Mouse (Mus musculus) spleen, postnatal 4 days (tissue): Measurements from ENCODE around the gene Odf2.
"Not testable (repeated sequence)": the region's sequence is repeated elsewhere in the genome, so short reads cannot be mapped to it uniquely, and the experiment has no call there.

Experiments used
- DNase-seq, 2 experiments: peaks; one replicate each; pipeline ENCODE4 v3.0.0; 2022; ENCODE audit warnings: low spot score in 2 of 2

The Odf2 gene

DNA sequence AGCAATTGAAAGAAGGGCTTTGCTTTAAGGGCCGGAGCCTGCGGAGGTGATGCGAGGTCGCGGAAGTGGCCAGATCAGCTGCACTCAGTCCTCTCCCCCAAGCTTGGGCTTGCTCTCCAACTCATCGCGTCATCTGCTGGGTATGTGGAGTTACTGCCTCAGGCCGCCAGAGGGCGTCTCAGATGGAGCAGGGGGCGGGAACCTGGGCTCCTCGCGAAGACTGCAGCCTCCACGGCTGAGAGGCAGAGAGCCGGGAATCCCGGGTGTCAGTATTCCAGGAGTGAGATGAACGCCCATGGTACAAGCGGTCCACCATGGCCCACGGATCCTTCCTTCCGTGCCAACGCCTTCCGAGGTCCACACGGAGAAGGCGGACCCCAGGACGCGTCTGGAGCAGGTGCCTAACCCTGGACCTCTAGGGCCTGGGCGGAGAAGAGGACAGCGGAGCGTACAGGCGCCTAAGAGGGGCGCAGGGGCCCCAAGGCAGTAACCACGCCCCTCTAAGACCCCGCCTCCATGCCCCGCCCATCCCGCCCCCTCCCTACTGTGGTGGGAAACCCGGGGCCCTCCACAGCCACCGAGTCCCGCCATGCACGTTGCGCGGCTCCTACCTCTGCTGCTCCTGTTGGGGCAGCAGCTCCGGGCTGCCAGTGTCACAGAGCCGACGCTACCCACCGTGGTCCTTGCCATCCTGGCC, 19.9 kb upstream of the Odf2 start, which contains the start of gene Cercam:
Gene Cercam, plus strand, starts transcription at position 216 of the 697 bp plus-strand sequence.
- DNase-seq: peak; percentile 88 to 95

- DNase-seq: peak; percentile 78 to 86
These were observed 19.2 kb upstream of the Odf2 start for GRCm38 (mm10) chr2:29869646-29870451.

- DNase-seq: peak in 1 of 2 experiments; percentile 56
These were observed 16.3 kb upstream of the Odf2 start for GRCm38 (mm10) chr2:29872581-29873295.

DNA sequence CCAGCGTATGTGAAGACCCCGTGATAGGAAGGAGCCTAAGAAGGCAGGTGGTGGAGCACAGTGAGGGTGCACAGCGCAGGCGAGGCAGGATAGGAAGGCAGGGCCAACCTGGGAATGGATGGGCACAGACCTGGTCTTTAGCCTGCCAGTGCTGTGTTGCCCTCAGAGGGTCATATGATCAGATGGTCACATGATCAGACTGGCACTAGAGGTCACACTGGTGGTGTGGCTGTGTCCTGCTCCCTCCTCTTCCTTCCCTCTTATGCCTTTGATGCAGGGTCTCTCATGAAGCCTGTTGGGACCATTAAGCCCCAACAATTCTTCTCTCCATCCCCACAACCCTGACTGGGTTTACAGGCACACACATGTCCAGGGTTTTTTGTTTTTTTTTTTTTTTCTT, 15.2 kb upstream of the Odf2 start:
- no peak for DNase-seq

DNA sequence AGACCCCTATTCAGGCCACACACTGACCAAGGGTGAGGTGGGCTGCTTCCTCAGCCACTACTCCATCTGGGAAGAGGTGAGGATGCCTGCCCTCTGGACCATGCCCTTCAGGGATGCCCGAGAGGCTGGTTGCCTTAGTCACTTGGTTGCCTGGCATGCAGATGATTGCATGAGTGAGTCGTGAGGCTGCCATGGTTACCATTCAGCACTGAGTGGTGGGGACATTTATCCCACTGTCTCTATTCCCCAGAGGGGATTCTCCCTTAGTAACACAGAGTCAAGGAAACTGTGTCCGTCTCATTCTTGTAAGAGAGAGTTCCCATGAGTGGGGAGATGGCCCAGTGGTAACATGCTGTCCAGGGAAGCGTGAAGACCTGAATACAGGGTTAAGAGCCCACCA, 11.0 kb upstream of the Odf2 start:
- DNase-seq: no peak

DNA sequence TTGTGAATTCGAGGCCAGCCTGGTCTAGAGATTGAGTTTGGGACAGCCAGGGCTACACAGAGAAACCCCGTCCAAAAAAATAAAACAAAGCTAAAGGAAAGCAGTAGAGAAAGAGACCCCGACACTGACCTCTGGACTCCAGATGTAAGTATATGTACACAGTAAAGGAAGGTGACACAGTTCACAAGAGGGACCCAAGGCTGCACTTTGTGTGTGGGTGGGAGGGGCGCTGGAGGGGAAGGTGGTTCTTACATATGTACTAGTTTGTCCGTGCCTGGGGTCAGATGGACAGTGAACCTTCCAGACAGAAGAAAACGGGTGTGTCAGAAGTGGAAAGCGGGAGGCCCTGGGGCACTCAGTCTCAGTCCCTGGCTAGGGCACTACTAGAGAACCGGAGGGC, 9.8 kb upstream of the Odf2 start:
- no peak for DNase-seq

- DNase-seq: no peak
These were observed 8.8 kb upstream of the Odf2 start for GRCm38 (mm10) chr2:29879964-29880830.

DNA sequence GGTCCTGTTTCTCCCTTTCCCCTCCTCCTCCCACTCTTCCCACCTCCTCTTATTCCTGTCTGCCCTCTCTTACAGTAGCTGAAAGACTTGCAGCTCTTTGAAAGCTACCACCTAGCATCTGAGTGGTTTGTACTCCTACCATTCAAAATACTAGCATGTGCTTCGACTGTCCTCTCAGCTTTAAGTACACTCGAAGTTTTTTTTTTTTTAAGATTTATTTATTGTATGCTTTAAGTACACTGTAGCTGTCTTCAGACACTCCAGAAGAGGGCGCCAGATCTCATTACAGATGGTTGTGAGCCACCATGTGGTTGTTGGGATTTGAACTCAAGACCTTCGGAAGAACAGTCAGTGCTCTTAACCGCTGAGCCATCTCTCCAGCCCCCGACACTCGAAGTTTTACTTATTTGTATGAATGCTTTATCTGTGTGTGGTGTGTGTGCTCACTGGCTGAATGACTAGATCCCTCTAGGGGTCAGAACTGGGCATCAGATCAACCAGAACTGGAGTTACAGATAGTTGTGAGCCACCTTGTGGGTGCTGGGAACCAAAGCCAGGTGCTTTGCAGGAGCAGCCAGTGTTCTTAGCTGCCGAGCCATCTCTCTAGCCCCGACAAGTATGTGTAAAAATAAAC, 2.2 kb upstream of the Odf2 start:
- not testable (repeated sequence) for DNase-seq

GRCm38 (mm10) chr2:29889991-29890833, 1.2 kb downstream of the Odf2 start:
- peak; percentile 89 to 92 for DNase-seq

- DNase-seq: no peak
These were observed 2.8 kb downstream of the Odf2 start for GRCm38 (mm10) chr2:29891773-29892172.

- DNase-seq: no peak
These were observed 7.0 kb downstream of the Odf2 start for GRCm38 (mm10) chr2:29896071-29896470.

DNA sequence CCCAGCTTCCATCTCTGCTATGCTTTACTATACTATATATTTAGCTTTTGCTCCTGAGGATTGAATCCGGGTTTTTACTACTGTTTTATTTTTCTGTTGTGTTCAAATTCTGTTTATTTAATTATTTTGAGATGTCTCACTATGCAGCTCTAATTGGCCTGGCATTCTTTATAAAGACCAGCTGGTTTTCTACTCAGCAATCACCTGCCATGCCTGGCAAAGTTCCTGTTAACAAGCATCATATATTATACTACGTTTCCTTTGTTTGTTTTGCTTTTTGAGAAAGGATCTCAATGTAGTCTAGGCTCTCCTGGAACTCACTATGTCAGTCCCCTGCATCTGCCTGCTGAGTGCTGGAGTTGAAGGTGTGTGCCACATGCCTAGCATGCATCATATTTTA, 8.3 kb downstream of the Odf2 start:
- no peak for DNase-seq

GRCm38 (mm10) chr2:29898081-29898480, 9.1 kb downstream of the Odf2 start:
- DNase-seq: no peak

GRCm38 (mm10) chr2:29902194-29902593, 13.2 kb downstream of the Odf2 start:
- no peak for DNase-seq

DNA sequence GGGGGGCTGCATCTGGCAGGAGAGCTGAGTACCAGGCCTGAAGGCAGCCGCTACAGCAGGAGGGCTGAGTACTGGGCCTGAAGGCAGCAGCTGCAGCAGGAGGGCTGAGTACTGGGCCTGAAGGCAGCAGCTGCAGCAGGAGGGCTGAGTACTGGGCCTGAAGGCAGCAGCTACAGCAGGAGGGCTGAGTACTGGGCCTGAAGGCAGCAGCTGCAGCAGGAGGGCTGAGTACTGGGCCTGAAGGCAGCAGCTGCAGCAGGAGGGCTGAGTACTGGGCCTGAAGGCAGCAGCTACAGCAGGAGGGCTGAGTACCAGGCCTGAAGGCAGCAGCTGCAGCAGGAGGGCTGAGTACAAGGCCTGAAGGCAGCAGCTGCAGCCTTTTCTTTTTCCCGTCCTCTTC, 19.1 kb downstream of the Odf2 start:
- DNase-seq: not testable (repeated sequence)

- DNase-seq: peak in 1 of 2 experiments; percentile 37
These were observed 21.0 kb downstream of the Odf2 start for GRCm38 (mm10) chr2:29910042-29910441.

- DNase-seq: peak; percentile 75 to 81
These were observed 28.6 kb downstream of the Odf2 start for GRCm38 (mm10) chr2:29917621-29918020.

DNA sequence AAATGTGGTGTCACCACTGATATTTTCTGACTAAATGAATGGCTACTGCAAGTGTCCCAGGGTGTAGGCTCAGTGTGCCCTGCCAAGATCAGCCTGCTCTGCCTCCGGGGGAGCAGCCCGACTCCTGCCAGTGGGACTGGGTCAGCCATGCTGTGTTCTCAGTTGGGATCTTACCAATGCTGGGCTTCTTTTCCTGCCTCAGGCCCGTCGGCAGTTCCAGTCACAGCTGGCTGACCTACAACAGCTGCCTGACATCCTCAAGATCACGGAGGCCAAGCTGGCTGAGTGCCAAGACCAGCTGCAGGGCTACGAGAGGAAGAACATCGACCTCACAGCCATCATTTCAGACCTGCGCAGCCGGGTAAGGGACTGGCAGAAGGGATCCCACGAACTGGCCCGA, 33.0 kb downstream of the Odf2 start:
- DNase-seq: peak; percentile 51 to 78

DNA sequence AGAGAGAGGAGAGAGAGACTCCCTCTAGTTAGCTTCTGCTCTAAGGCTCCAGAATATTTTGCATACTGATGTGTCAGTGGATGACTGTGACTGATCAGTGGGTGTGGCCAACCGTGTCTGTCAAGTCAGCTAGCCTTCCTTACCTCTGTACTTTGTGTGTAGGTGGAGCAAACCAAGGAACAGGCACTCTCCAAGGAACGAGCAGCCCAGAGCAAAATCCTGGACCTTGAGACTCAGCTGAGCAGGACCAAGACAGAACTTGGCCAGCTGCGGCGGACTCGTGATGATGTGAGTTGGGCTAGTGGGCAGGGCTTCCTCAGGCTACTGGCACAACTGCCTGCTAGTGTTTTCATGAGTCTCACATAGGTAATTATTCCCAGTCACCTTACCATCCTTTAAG, 37.5 kb downstream of the Odf2 start:
- no peak for DNase-seq

- DNase-seq: no peak
These were observed 41.5 kb downstream of the Odf2 start for GRCm38 (mm10) chr2:29930506-29930905.
